Mouse (Mus musculus) heart, embryonic 11.5 days (tissue): ENCODE data around the gene Gja1. TPM values are rescaled to one million over a fixed set of nuclear protein-coding genes. Genes with fewer than 3 reads are reported as not detected.
"Not testable (repeated sequence)": the region's sequence is repeated elsewhere in the genome, so short reads cannot be mapped to it uniquely, and the experiment has no call there.

Experiments
- ATAC-seq: fragments of 200-750 bp; cut with Nextera tagmentation; replicated peaks from 2 replicates; pipeline ENCODE4 v1.8.0; 2017; ENCODE audit warnings: moderate library complexity; ENCODE audit not compliant: insufficient number of reproducible peaks, low FRiP score, low TSS enrichment
- H3K27ac ChIP-seq: fragments of 300-500 bp; sonication (generic); 2 replicates; pipeline ENCODE4 v1.5.1; 2014; ENCODE audit warnings: mild to moderate bottlenecking, low read depth, low read length
- H3K27me3 ChIP-seq: fragments of 300-500 bp; sonication (generic); 2 replicates; pipeline ENCODE4 v1.6.1; 2014; ENCODE audit warnings: mild to moderate bottlenecking, low read length, mixed read lengths; ENCODE audit not compliant: control insufficient read depth, insufficient read depth
- H3K36me3 ChIP-seq: fragments of 300-500 bp; sonication (generic); 2 replicates; pipeline ENCODE4 v1.6.1; 2014; ENCODE audit warnings: mild to moderate bottlenecking, low read length, moderate library complexity, mixed read lengths; ENCODE audit not compliant: control insufficient read depth, insufficient read depth
- H3K4me1 ChIP-seq: fragments of 300-500 bp; sonication (generic); 2 replicates; pipeline ENCODE4 v1.6.1; 2014; ENCODE audit warnings: low read length; ENCODE audit not compliant: control insufficient read depth, insufficient read depth
- H3K4me2 ChIP-seq: fragments of 300-500 bp; sonication (generic); 2 replicates; pipeline ENCODE4 v1.6.1; 2014; ENCODE audit warnings: mild to moderate bottlenecking, moderate library complexity
- H3K4me3 ChIP-seq: fragments of 300-500 bp; sonication (generic); 2 replicates; pipeline ENCODE4 v1.5.1; 2014; ENCODE audit warnings: low read depth, low read length
- H3K9ac ChIP-seq: fragments of 300-500 bp; sonication (generic); 2 replicates; pipeline ENCODE4 v1.6.1; 2014; ENCODE audit warnings: mild to moderate bottlenecking, low read depth, low read length, moderate library complexity
- H3K9me3 ChIP-seq: fragments of 300-500 bp; sonication (generic); replicated peaks from 2 replicates; pipeline ENCODE4 v1.6.1; 2016; ENCODE audit warnings: low read length; ENCODE audit not compliant: control insufficient read depth
- WGBS: fragments of 180-500 bp; shearing (Covaris S2); extraction: QIAGEN DNeasy Blood & Tissue Kit; methylation state at CpG from one replicate; pipeline ENCODE4 v1.1.7; 2014; ENCODE audit not compliant: insufficient replicate concordance; 5-methylcytosine and 5-hydroxymethylcytosine counted together
- polyA plus RNA-seq: library from polyadenylated mRNA; unstranded; fragments of >200 nt; fragmentation: Nextera tagmentation; extraction: Ambion mirVana; gene quantifications from 2 replicates; pipeline ENCODE4 v1.2.1, GENCODE M21; 2014

Gja1 gene
- polyA plus RNA-seq, 1 experiment from 2014 or later = 252 TPM

DNA sequence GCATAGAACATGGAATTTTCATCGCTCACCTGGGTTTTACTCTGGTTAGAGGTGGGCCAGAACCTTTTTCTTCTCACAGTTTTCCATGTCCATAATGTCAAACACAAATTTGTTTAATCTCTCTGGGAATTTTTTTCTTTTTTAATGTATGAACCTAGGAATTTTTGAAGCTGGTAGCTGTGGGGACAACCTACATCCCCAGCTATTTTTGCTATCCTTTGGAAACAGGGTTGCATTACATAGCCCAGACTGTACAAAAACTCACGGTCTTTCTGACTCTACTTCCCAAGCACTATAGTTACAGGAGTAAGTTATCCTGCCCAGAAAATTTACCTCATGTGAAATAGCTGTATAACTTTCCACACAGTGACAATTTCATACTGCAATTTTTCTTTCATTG is 21.2 kb downstream of the Gja1 start:
- Histone ChIP-seq H3K4me3 (no peak overlapping the region), H3K27ac (no peak overlapping the region), H3K9ac (no peak overlapping the region), H3K9me3 (no peaks in the 10 kb centered on the region), H3K4me2 (no peak overlapping the region), H3K4me1 (no peaks in the 10 kb centered on the region), H3K27me3 (no peaks in the 10 kb centered on the region), H3K36me3 (no peaks in the 10 kb centered on the region)
- no peak for ATAC-seq
- 86% methylated on average over 2 of the region's 2 CpGs for WGBS

DNA sequence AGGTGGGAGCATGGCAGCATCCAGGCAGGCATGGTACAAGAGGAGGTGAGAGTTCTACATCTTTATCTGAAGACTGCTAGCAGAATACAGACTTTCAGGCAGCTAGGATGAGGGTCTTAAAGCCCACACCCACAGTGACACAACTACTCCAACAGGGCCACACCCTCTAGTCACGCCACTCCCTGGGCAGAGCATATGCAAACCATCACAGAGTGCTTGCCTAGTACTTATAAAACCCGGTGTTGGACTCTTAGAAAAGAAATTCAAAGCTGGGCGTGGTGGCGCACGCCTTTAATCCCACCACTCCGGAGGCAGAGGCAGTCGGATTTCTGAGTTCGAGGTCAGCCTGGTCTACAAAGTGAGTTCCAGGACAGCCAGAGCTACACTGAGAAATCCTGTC is 24.3 kb downstream of the Gja1 start:
- not testable (repeated sequence) for H3K27me3 ChIP-seq, H3K4me3 ChIP-seq, H3K36me3 ChIP-seq, ATAC-seq, H3K4me2 ChIP-seq, H3K9me3 ChIP-seq, H3K4me1 ChIP-seq, H3K27ac ChIP-seq, H3K9ac ChIP-seq
- 84% methylated on average over 8 of the region's 8 CpGs for WGBS

DNA sequence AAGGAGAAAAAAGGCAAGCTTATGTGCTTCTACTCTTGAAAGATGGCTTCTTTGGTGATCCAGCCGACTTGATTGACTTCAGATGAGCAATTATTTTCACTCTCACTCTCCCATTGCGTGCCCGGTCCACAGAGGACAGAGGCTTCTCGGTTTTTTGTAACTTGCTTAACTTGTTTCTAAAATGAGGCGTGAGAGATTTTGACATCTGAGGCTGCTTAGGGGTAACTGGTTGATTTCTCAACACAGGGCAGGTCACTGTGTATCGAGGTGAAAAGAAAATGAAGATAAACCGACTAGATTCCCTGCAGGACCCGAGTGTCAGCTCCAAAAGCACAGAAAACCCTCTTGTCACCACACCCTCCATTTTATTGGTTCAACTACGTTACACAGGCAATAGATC is 28.8 kb downstream of the Gja1 start:
- Histone ChIP-seq H3K4me1 (no peaks in the 10 kb centered on the region), H3K4me2 (no peak overlapping the region), H3K4me3 (no peak overlapping the region), H3K27ac (no peak overlapping the region), H3K9me3 (no peaks in the 10 kb centered on the region), H3K36me3 (no peaks in the 10 kb centered on the region), H3K9ac (no peak overlapping the region), H3K27me3 (no peaks in the 10 kb centered on the region)
- 67% methylated on average over 9 of the region's 9 CpGs for WGBS
- no peak for ATAC-seq

DNA sequence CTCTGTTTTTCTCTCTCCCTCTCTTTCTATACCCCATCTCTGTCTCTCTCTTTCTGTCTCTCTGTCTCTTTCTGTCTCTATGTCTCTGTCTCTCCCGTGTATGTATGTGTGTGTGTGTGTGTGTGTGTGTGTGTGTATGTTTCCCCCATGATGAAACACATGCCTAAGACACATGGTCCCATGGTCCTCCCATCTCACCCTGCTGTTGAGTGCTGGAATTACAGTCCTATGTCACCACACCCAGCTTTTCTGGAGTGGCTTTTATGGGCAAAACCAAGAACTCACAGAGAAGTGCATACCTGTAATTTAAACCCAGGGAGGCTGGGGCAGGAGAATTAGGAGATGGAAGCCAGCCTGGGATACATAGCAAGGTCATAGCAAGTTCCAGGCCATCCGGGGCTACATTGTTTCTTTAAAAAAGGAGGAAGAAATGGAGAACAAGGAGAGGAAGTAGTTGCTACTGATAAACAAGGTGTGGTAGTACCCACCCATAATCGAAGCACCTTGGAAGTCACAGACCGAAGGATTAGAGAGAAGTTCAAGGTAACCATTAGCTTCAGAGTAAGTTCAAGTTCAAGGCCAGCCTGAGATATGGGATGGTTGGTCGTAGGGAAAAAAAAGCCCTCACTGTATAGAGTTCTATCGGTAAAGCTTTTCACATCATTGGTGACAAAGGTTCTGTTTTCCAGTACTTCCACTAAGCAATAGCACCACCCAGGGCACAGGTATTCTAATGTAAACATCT is 29.4 kb downstream of the Gja1 start:
- Histone ChIP-seq H3K4me3 (no peak overlapping the region), H3K4me2 (no peak overlapping the region), H3K27me3 (no peaks in the 10 kb centered on the region), H3K9ac (no peak overlapping the region), H3K9me3 (no peaks in the 10 kb centered on the region), H3K36me3 (no peaks in the 10 kb centered on the region), H3K4me1 (no peaks in the 10 kb centered on the region), H3K27ac (no peak overlapping the region)
- no peak for ATAC-seq
- 84% methylated on average over 6 of the region's 6 CpGs for WGBS

DNA sequence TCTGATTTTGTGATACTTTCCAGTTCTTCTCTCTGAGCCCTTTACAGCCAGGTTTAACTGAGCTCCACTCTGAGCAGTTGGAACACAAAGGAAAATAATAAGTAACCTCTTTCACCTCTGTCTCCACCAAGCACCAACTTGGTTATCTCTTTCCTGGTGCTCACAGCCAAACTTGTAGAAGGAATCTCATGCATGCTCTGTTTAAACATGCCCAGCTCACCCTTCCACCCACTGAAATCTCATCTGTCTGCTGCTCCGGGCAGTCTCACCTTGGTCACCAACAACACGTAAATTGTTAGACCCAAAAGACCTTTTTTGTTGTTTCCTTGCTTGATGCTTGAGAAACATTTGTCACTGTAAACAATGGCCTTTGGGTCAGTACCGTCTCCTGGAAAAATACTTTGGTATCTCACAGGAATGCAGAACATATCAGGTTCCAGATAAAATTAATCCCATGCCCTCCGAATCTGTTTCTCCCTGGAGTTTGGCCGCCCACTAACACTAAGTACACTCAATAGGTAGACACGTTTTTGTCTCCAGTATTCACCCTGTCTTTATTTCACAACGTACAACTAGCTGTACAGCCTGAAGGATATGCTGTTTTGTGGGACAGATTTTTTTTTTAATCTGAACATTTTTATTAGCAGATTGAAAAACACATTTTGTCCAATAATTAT is 38.9 kb downstream of the Gja1 start:
- 40% methylated on average over 7 of the region's 7 CpGs for WGBS
- Histone ChIP-seq H3K4me3 (no peak overlapping the region), H3K4me1 (peaks cover 4% of the 10 kb centered on the region; the same call in 1 of the 2 replicates), H3K36me3 (no peaks in the 10 kb centered on the region), H3K27me3 (no peaks in the 10 kb centered on the region), H3K9ac (no peak overlapping the region), H3K27ac (no peak overlapping the region), H3K4me2 (no peak overlapping the region), H3K9me3 (no peaks in the 10 kb centered on the region)
- no peak for ATAC-seq

DNA sequence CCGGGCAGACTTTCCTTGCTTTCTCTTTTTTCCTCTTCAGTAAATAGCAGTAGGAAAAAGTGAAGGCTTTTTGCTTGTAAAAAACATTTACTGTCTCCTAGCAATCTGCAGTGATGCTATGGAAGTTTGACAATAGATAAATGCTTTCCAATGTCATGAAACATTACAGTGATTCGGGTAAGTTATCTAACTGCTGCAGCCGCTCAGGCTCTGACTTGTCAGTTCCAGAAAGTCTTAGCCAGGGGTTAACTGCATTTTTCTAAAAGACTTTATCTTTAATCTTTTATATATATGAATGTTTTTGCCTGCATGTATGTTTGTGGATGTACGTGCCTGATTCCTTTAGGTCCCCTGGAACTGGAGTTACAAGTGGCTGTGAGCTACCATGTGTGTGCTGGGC is 45.4 kb downstream of the Gja1 start:
- no peak for ATAC-seq
- no peak overlapping the region for H3K9ac ChIP-seq
- 89% methylated on average over 4 of the region's 4 CpGs for WGBS
- H3K27me3 ChIP-seq = no peaks in the 10 kb centered on the region
- no peak overlapping the region for H3K4me2 ChIP-seq
- no peaks in the 10 kb centered on the region for H3K9me3 ChIP-seq
- no peaks in the 10 kb centered on the region for H3K4me1 ChIP-seq
- no peaks in the 10 kb centered on the region for H3K36me3 ChIP-seq
- no peak overlapping the region for H3K27ac ChIP-seq
- H3K4me3 ChIP-seq = no peak overlapping the region

DNA sequence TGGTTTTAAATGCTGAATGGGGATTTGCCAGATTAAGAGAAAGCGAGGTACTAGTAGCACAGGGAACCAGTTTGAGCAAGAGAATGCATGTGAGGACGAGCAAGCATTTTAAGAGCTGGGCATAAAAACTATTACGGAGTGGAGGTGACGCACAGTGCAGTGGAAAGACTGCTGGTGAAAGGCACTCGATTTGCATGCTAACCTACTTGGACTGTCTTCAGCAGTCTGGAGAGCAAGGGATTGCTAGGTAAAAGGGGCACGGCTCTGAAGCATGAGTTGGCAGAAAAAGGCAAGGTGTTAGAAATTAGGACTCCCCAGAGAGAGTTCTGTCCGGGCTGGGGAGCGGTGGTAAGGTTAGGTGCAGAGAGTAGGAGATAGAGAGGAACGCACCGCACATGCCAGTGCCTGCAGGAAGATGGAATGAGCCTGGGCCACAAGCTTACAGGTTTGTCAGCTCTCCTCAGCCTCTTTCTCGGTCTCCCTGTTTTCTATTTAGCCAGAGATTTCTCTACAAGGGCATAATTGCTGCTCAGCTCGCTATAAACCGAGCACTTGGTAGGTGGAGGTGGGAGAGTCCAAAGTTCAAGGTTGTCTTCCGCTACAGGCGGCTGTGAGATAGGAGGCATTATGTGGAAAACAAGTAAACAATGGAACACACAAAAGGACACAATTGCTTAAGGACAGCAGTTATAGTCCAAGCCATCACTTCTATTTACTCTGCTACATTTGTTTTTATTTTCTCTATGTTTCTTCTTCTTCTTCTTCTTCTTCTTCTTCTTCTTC is 48.1 kb downstream of the Gja1 start:
- ATAC-seq = no peak
- Histone ChIP-seq H3K36me3 (no peaks in the 10 kb centered on the region), H3K9me3 (no peaks in the 10 kb centered on the region), H3K27ac (no peak overlapping the region), H3K4me2 (no peak overlapping the region), H3K4me1 (no peaks in the 10 kb centered on the region), H3K9ac (no peak overlapping the region), H3K4me3 (no peak overlapping the region), H3K27me3 (no peaks in the 10 kb centered on the region)
- 84% methylated on average over 15 of the region's 15 CpGs for WGBS

DNA sequence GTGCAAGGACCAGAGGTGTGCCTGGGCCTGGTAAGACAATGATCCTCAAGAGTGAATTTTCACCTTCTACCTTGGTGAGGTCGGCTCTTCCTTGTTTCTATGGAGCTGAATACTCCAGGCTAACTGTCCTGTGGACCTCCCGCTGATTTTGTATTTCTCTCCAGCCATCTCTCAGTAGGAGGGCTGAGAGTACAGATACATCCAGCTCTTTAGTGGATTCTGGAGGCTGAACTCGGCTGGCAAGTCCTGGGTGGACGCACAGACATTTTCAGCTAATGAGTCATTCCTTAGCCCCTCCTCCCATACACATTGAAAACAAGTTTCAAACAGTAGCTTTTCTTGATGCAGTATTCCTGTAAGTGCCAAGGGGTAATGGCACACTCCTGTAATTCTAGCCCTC is 49.2 kb downstream of the Gja1 start:
- H3K36me3 ChIP-seq = no peaks in the 10 kb centered on the region
- ATAC-seq = no peak
- H3K27me3 ChIP-seq = no peaks in the 10 kb centered on the region
- H3K4me2 ChIP-seq = no peak overlapping the region
- no peak overlapping the region for H3K4me3 ChIP-seq
- no peaks in the 10 kb centered on the region for H3K4me1 ChIP-seq
- H3K27ac ChIP-seq = no peak overlapping the region
- 44% methylated on average over 4 of the region's 4 CpGs for WGBS
- H3K9me3 ChIP-seq = no peaks in the 10 kb centered on the region
- no peak overlapping the region for H3K9ac ChIP-seq
